Mouse (Mus musculus): ENCODE measurements around the gene Rab1b. TPM values are rescaled to one million over a fixed set of nuclear protein-coding genes. Genes with fewer than 3 reads are reported as not detected.

Gene Rab1b
- polyA plus RNA-seq, 2 experiments = 192 to 249 TPM

DNA sequence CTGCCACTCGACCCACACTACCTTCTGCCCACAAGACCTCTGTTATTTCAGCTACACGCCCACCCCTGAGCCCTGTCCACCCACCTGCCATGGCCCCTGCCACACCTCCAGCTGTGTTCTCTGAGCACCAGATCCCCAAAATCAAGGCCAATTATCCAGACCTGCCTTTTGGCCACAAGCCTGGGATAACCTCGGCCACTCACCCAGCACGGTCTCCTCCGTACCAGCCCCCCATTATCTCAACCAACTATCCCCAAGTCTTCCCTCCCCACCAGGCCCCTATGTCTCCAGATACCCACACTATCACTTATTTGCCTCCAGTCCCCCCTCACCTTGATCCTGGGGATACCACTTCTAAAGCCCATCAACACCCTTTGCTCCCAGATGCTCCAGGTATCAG lies 37.4 kb downstream of the Rab1b start:
- DNase-seq (ENCODE audit: low spot score) (no peak), ATAC-seq (ENCODE audit: low FRiP score, low read depth) (no peak)
- H3K4me3 ChIP-seq (replicated peaks; ENCODE audit: low read length) = peak overlapping the region; percentile 64
- peak overlapping the region; percentile 96; the same call in 1 of the 2 replicates for H3K27ac ChIP-seq (replicated peaks; ENCODE audit: low read depth, low read length)
- no peaks in the 10 kb centered on the region for H3K27me3 ChIP-seq (ENCODE audit: control insufficient read depth, insufficient read depth, low read length)
- H3K4me1 ChIP-seq (ENCODE audit: control insufficient read depth, insufficient read depth, low read length) = peaks cover 44% of the 10 kb centered on the region
- peak overlapping the region; percentile 94 for H3K4me2 ChIP-seq (replicated peaks; ENCODE audit: low read depth, low read length, severe bottlenecking)
- WGBS = 62% methylated on average over 5 of the region's 5 CpGs
- no peaks in the 10 kb centered on the region for H3K36me3 ChIP-seq (ENCODE audit: control insufficient read depth, insufficient read depth, low read length)
- no peaks in the 10 kb centered on the region for H3K9me3 ChIP-seq (ENCODE audit: control insufficient read depth, low read length)
- TF ChIP-seq POLR2A (IDR thresholded peaks at IDR 0.05; ENCODE audit: borderline replicate concordance, extremely low read depth, insufficient read depth, insufficient read length) = no peak
- H3K9ac ChIP-seq (ENCODE audit: low read depth, low read length, severe bottlenecking) = peak overlapping the region; percentile 18; the same call in 1 of the 2 replicates

DNA sequence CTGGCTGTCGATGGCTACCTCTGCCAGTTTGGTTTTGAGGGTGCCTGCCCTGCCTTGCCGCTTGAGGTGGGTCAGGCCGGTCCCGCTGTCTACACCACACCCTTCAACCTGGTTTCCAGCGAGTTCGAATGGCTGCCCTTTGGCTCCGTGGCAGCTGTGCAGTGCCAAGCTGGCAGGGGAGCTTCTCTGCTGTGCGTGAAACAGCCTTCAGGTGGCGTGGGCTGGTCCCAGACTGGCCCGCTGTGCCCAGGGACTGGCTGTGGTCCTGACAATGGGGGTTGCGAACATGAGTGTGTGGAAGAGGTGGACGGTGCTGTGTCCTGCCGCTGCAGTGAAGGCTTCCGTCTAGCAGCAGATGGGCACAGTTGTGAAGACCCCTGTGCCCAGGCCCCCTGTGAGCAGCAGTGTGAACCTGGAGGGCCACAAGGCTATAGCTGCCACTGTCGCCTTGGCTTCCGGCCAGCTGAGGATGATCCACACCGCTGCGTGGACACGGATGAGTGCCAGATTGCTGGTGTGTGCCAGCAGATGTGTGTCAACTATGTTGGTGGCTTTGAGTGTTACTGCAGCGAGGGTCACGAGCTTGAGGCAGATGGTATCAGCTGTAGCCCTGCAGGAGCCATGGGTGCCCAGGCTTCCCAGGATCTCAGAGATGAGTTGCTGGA lies 38.2 kb downstream of the Rab1b start:
- Histone ChIP-seq H3K9ac (ENCODE audit: low read depth, low read length, severe bottlenecking) (peak overlapping the region; percentile 76), H3K4me2 (replicated peaks; ENCODE audit: low read depth, low read length, severe bottlenecking) (peak overlapping the region; percentile 94), H3K4me1 (ENCODE audit: control insufficient read depth, insufficient read depth, low read length) (peaks cover 44% of the 10 kb centered on the region), H3K4me3 (replicated peaks; ENCODE audit: low read length) (peak overlapping the region; percentile 64), H3K27ac (replicated peaks; ENCODE audit: low read depth, low read length) (peak overlapping the region; percentile 87), H3K27me3 (ENCODE audit: control insufficient read depth, insufficient read depth, low read length) (no peaks in the 10 kb centered on the region), H3K9me3 (ENCODE audit: control insufficient read depth, low read length) (no peaks in the 10 kb centered on the region), H3K36me3 (ENCODE audit: control insufficient read depth, insufficient read depth, low read length) (no peaks in the 10 kb centered on the region)
- ATAC-seq (ENCODE audit: low FRiP score, low read depth) = no peak
- no peak for TF ChIP-seq POLR2A (IDR thresholded peaks at IDR 0.05; ENCODE audit: borderline replicate concordance, extremely low read depth, insufficient read depth, insufficient read length)
- WGBS = 38% methylated on average over 21 of the region's 21 CpGs
- no peak for DNase-seq (ENCODE audit: low spot score)

DNA sequence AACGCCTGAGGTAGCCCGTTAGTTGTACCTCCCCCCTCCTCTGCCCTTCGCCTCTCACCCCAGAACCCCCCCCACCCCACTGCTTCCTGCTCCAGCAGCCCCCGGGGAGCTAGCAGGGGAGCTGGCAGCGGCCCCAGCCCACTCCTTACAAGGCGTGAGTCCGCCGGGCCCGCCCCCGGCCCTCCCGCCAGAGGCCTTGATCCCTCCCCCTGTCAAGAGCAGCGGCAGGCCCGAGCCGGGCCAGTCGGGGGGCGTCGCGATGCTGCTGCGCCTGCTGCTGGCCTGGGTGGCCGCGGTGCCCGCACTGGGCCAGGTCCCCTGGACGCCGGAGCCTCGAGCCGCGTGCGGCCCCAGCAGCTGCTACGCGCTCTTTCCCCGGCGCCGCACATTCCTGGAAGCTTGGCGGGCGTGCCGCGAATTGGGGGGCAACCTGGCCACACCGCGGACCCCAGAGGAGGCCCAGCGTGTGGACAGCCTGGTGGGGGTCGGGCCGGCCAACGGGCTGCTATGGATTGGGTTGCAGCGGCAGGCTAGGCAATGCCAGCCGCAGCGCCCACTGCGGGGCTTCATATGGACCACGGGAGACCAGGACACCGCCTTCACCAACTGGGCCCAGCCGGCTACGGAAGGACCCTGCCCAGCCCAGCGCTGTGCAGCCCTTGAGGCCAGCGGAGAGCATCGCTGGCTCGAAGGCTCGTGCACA lies 38.9 kb downstream of the Rab1b start, which contains the start of gene Cd248:
Gene Cd248 (plus strand): TSS at position 212 of the 703 bp plus-strand sequence.
- peak within 1 kb of the TSS; percentile 64 for H3K4me3 ChIP-seq (replicated peaks; ENCODE audit: low read length)
- peak; percentile 50; the same call in 1 of the 2 replicates for ATAC-seq (ENCODE audit: low FRiP score, low read depth)

DNA sequence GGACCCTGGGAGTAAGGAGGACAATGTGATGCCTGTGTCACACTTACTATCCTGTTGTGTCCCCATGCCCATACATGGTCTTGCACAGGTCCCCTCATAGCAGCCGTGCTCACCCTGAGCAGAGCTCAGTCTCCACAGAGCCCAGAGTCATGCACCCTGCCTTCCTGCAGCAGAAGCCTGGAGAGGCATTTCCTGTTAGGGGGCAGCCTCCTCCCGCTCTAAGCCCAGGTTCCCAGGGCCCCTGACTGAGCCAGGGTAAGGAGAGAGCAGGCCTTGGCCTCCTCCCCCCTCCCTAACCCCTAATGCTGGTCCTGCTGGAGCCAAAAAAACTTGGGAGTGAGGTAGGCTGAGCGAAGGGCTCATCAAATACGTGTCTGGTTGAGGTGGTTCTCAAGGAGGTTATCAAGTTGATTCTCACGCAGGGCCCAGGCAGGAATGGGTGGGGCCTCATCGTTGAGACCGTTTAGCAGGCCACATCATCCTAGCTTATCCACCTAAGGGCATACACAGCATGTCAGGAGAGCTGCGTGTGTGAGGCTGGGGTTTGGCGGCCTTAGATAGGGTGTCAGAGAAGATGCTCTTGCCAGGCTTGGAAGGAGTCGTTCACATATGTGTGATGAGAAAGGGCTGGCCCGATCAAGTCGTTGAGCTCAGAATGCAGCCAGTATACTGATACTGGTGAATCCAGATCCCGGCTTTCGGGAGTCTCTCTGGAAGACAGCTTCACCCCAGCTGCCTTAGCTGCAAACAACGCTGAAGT lies 39.7 kb downstream of the Rab1b start:
- Histone ChIP-seq H3K27me3 (ENCODE audit: control insufficient read depth, insufficient read depth, low read length) (no peaks in the 10 kb centered on the region), H3K36me3 (ENCODE audit: control insufficient read depth, insufficient read depth, low read length) (no peaks in the 10 kb centered on the region), H3K9ac (ENCODE audit: low read depth, low read length, severe bottlenecking) (peak overlapping the region; percentile 76), H3K4me2 (replicated peaks; ENCODE audit: low read depth, low read length, severe bottlenecking) (peak overlapping the region; percentile 94), H3K9me3 (ENCODE audit: control insufficient read depth, low read length) (no peaks in the 10 kb centered on the region), H3K27ac (replicated peaks; ENCODE audit: low read depth, low read length) (peak overlapping the region; percentile 87), H3K4me3 (replicated peaks; ENCODE audit: low read length) (peak overlapping the region; percentile 64), H3K4me1 (ENCODE audit: control insufficient read depth, insufficient read depth, low read length) (peaks cover 44% of the 10 kb centered on the region)
- DNase-seq (ENCODE audit: low spot score) (no peak), ATAC-seq (ENCODE audit: low FRiP score, low read depth) (no peak)
- 0 out of 2 replicates have a peak, but pooled peaks have one; percentile 6 for TF ChIP-seq POLR2A (IDR thresholded peaks at IDR 0.05; ENCODE audit: borderline replicate concordance, extremely low read depth, insufficient read depth, insufficient read length)
- 4% methylated on average over 15 of the region's 15 CpGs for WGBS

More for the DNA sequence above, 38.9 kb downstream of the Rab1b start, which contains the start of gene Cd248:
- peaks cover 44% of the 10 kb centered on the region for H3K4me1 ChIP-seq (ENCODE audit: control insufficient read depth, insufficient read depth, low read length)
- H3K27ac ChIP-seq (replicated peaks; ENCODE audit: low read depth, low read length) = peak within 1 kb of the TSS; percentile 87
- no peaks in the 10 kb centered on the region for H3K36me3 ChIP-seq (ENCODE audit: control insufficient read depth, insufficient read depth, low read length)
- peak within 1 kb of the TSS; percentile 76 for H3K9ac ChIP-seq (ENCODE audit: low read depth, low read length, severe bottlenecking)
- peak; percentile 92 for DNase-seq (ENCODE audit: low spot score)
- H3K27me3 ChIP-seq (ENCODE audit: control insufficient read depth, insufficient read depth, low read length) = no peaks in the 10 kb centered on the region
- no peaks in the 10 kb centered on the region for H3K9me3 ChIP-seq (ENCODE audit: control insufficient read depth, low read length)
- WGBS = 2% methylated on average over 34 of the region's 56 CpGs
- TF ChIP-seq POLR2A (IDR thresholded peaks at IDR 0.05; ENCODE audit: borderline replicate concordance, extremely low read depth, insufficient read depth, insufficient read length) = peak; percentile 88; the same call in 1 of the 2 replicates
- H3K4me2 ChIP-seq (replicated peaks; ENCODE audit: low read depth, low read length, severe bottlenecking) = peak within 1 kb of the TSS; percentile 94

DNA sequence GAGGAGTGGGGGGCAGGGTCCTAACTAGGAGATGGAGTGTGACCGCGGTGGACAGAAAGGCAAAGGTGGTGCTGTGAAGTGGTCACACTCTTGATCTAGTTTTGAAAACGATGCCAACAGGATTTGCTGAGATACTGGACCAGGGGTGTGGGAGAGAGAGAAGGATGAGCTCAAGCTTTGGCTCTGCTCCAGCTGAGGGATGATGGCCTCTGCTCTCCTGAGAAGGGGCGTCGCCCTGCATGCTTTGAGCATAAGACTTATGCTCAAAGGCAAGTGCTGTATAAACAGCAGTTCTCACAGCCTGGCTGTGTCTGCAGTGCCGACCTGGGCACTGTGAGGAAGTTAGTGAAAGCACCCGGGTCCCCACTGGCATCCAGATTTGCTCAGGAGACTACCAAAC lies 41.8 kb downstream of the Rab1b start:
- ATAC-seq (ENCODE audit: low FRiP score, low read depth) (no peak), DNase-seq (ENCODE audit: low spot score) (no peak)
- H3K4me2 ChIP-seq (replicated peaks; ENCODE audit: low read depth, low read length, severe bottlenecking) = no peak overlapping the region

More for the DNA sequence above, 41.8 kb downstream of the Rab1b start:
- 69% methylated on average over 7 of the region's 7 CpGs for WGBS
- no peak overlapping the region for H3K4me3 ChIP-seq (replicated peaks; ENCODE audit: low read length)
- no peaks in the 10 kb centered on the region for H3K9me3 ChIP-seq (ENCODE audit: control insufficient read depth, low read length)
- H3K27me3 ChIP-seq (ENCODE audit: control insufficient read depth, insufficient read depth, low read length) = no peaks in the 10 kb centered on the region
- H3K36me3 ChIP-seq (ENCODE audit: control insufficient read depth, insufficient read depth, low read length) = no peaks in the 10 kb centered on the region
- TF ChIP-seq POLR2A (IDR thresholded peaks at IDR 0.05; ENCODE audit: borderline replicate concordance, extremely low read depth, insufficient read depth, insufficient read length) = no peak
- no peak overlapping the region for H3K27ac ChIP-seq (replicated peaks; ENCODE audit: low read depth, low read length)
- peaks cover 42% of the 10 kb centered on the region for H3K4me1 ChIP-seq (ENCODE audit: control insufficient read depth, insufficient read depth, low read length)
- no peak overlapping the region for H3K9ac ChIP-seq (ENCODE audit: low read depth, low read length, severe bottlenecking)
